Mouse (Mus musculus): ENCODE measurements around the gene Ctsf. TPM values are rescaled to one million over a fixed set of nuclear protein-coding genes. Genes with fewer than 3 reads are reported as not detected.
"Not testable (repeated sequence)": the region's sequence is repeated elsewhere in the genome, so short reads cannot be mapped to it uniquely, and the experiment has no call there.

The Ctsf gene
- polyA plus RNA-seq, 1 experiment from 2014 or later = 52.5 TPM

- WGBS = 80% methylated on average over 6 of the region's 6 CpGs
- Histone ChIP-seq H3K4me1 (replicated peaks) (peaks cover 21% of the 10 kb centered on the region), H3K4me3 (no peak overlapping the region), H3K9me3 (no peaks in the 10 kb centered on the region), H3K27ac (no peak overlapping the region), H3K36me3 (peaks cover 27% of the 10 kb centered on the region), H3K27me3 (ENCODE audit: insufficient read depth, poor library complexity, severe bottlenecking) (peaks cover 8% of the 10 kb centered on the region; the same call in 1 of the 2 replicates)
- DNase-seq (ENCODE audit: low spot score) = no peak
Observed at GRCm38 (mm10) chr19:4859081-4859480, 4.2 kb downstream of the Ctsf start.

- DNase-seq (ENCODE audit: low spot score) = peak; percentile 20
- Histone ChIP-seq H3K4me3 (no peak overlapping the region), H3K9me3 (no peaks in the 10 kb centered on the region), H3K36me3 (peaks cover 22% of the 10 kb centered on the region), H3K27me3 (ENCODE audit: insufficient read depth, poor library complexity, severe bottlenecking) (peaks cover 16% of the 10 kb centered on the region), H3K27ac (no peak overlapping the region), H3K4me1 (replicated peaks) (peaks cover 12% of the 10 kb centered on the region)
- 71% methylated on average over 6 of the region's 6 CpGs for WGBS
Observed at GRCm38 (mm10) chr19:4863048-4863447, 8.1 kb downstream of the Ctsf start.

- Histone ChIP-seq H3K9me3 (no peaks in the 10 kb centered on the region), H3K4me1 (replicated peaks) (peaks cover 13% of the 10 kb centered on the region), H3K27me3 (ENCODE audit: insufficient read depth, poor library complexity, severe bottlenecking) (peaks cover 16% of the 10 kb centered on the region), H3K27ac (no peak overlapping the region), H3K4me3 (peak overlapping the region; percentile 23; the same call in 1 of the 2 replicates), H3K36me3 (peaks cover 12% of the 10 kb centered on the region; the same call in 1 of the 2 replicates)
- DNase-seq (ENCODE audit: low spot score) = no peak
- 8% methylated on average over 17 of the region's 17 CpGs for WGBS
Observed at GRCm38 (mm10) chr19:4865147-4865546, 10.2 kb downstream of the Ctsf start.

GRCm38 (mm10) chr19:4874613-4875012, 19.7 kb downstream of the Ctsf start:
- Histone ChIP-seq H3K4me1 (replicated peaks) (peaks cover 34% of the 10 kb centered on the region), H3K27me3 (ENCODE audit: insufficient read depth, poor library complexity, severe bottlenecking) (peaks cover 12% of the 10 kb centered on the region)
- not testable (repeated sequence) for H3K27ac ChIP-seq; H3K9me3 ChIP-seq; H3K36me3 ChIP-seq; H3K4me3 ChIP-seq; DNase-seq (ENCODE audit: low spot score)
- 84% methylated on average over 1 of the region's 1 CpGs for WGBS

GRCm38 (mm10) chr19:4876241-4876640, 21.3 kb downstream of the Ctsf start:
- no peaks in the 10 kb centered on the region for H3K9me3 ChIP-seq
- DNase-seq (ENCODE audit: low spot score) = no peak
- peaks cover 38% of the 10 kb centered on the region for H3K4me1 ChIP-seq (replicated peaks)
- no peak overlapping the region for H3K27ac ChIP-seq
- no peak overlapping the region for H3K4me3 ChIP-seq
- peaks cover 12% of the 10 kb centered on the region for H3K27me3 ChIP-seq (ENCODE audit: insufficient read depth, poor library complexity, severe bottlenecking)
- WGBS = 73% methylated on average over 3 of the region's 4 CpGs
- no peaks in the 10 kb centered on the region for H3K36me3 ChIP-seq

GRCm38 (mm10) chr19:4876755-4877154, 21.8 kb downstream of the Ctsf start:
- Histone ChIP-seq H3K4me3 (peak overlapping the region; percentile 95; the same call in 1 of the 2 replicates), H3K27me3 (ENCODE audit: insufficient read depth, poor library complexity, severe bottlenecking) (peaks cover 12% of the 10 kb centered on the region), H3K27ac (peak overlapping the region; percentile 88), H3K4me1 (replicated peaks) (peaks cover 38% of the 10 kb centered on the region), H3K36me3 (no peaks in the 10 kb centered on the region), H3K9me3 (no peaks in the 10 kb centered on the region)
- 62% methylated on average over 3 of the region's 3 CpGs for WGBS
- no peak for DNase-seq (ENCODE audit: low spot score)

- H3K27ac ChIP-seq = peak within 1 kb of the TSS; percentile 88
- peaks cover 12% of the 10 kb centered on the region for H3K27me3 ChIP-seq (ENCODE audit: insufficient read depth, poor library complexity, severe bottlenecking)
- WGBS = 2% methylated on average over 17 of the region's 17 CpGs
- H3K4me3 ChIP-seq = peak within 1 kb of the TSS; percentile 95
- H3K4me1 ChIP-seq (replicated peaks) = peaks cover 38% of the 10 kb centered on the region
- no peaks in the 10 kb centered on the region for H3K9me3 ChIP-seq
- no peaks in the 10 kb centered on the region for H3K36me3 ChIP-seq
- DNase-seq (ENCODE audit: low spot score) = no peak
Observed at GRCm38 (mm10) chr19:4877785-4878184, 22.9 kb downstream of the Ctsf start, which contains the start of gene Actn3. TSS of gene Actn3 (minus strand) at chr19:4877909.

GRCm38 (mm10) chr19:4878405-4879323, 23.7 kb downstream of the Ctsf start, which contains the start of gene Zdhhc24:
TSS of gene Zdhhc24 (plus strand) at chr19:4878668.
- H3K27ac ChIP-seq = peak within 1 kb of the TSS; percentile 88
- peak within 1 kb of the TSS; percentile 95 for H3K4me3 ChIP-seq
- WGBS = 1% methylated on average over 52 of the region's 52 CpGs
- peaks cover 12% of the 10 kb centered on the region for H3K27me3 ChIP-seq (ENCODE audit: insufficient read depth, poor library complexity, severe bottlenecking)
- peak; percentile 98 for DNase-seq (ENCODE audit: low spot score)
- H3K9me3 ChIP-seq = no peaks in the 10 kb centered on the region
- H3K4me1 ChIP-seq (replicated peaks) = peaks cover 38% of the 10 kb centered on the region
- peaks cover 4% of the 10 kb centered on the region; the same call in 1 of the 2 replicates for H3K36me3 ChIP-seq

- WGBS = 71% methylated on average over 10 of the region's 10 CpGs
- peaks cover 9% of the 10 kb centered on the region for H3K36me3 ChIP-seq
- no peak for DNase-seq (ENCODE audit: low spot score)
Observed at GRCm38 (mm10) chr19:4879324-4879703, 24.4 kb downstream of the Ctsf start.

GRCm38 (mm10) chr19:4883961-4884360, 29.0 kb downstream of the Ctsf start:
- H3K4me1 ChIP-seq (replicated peaks) = peaks cover 14% of the 10 kb centered on the region
- H3K4me3 ChIP-seq = no peak overlapping the region
- WGBS = 85% methylated on average over 4 of the region's 4 CpGs
- DNase-seq (ENCODE audit: low spot score) = no peak
- H3K36me3 ChIP-seq = peaks cover 10% of the 10 kb centered on the region
- no peaks in the 10 kb centered on the region for H3K9me3 ChIP-seq
- no peaks in the 10 kb centered on the region for H3K27me3 ChIP-seq (ENCODE audit: insufficient read depth, poor library complexity, severe bottlenecking)
- H3K27ac ChIP-seq = no peak overlapping the region

More at GRCm38 (mm10) chr19:4879324-4879703, 24.4 kb downstream of the Ctsf start:
- peaks cover 12% of the 10 kb centered on the region for H3K27me3 ChIP-seq (ENCODE audit: insufficient read depth, poor library complexity, severe bottlenecking)
- H3K27ac ChIP-seq = peak overlapping the region; percentile 88
- H3K4me3 ChIP-seq = peak overlapping the region; percentile 95
- no peaks in the 10 kb centered on the region for H3K9me3 ChIP-seq
- peaks cover 38% of the 10 kb centered on the region for H3K4me1 ChIP-seq (replicated peaks)

- no peaks in the 10 kb centered on the region for H3K4me1 ChIP-seq (replicated peaks)
- 88% methylated on average over 10 of the region's 10 CpGs for WGBS
- H3K4me3 ChIP-seq = no peak overlapping the region
- no peak overlapping the region for H3K27ac ChIP-seq
- peaks cover 56% of the 10 kb centered on the region for H3K36me3 ChIP-seq
- no peaks in the 10 kb centered on the region for H3K9me3 ChIP-seq
- no peak for DNase-seq (ENCODE audit: low spot score)
- H3K27me3 ChIP-seq (ENCODE audit: insufficient read depth, poor library complexity, severe bottlenecking) = no peaks in the 10 kb centered on the region
Observed at GRCm38 (mm10) chr19:4889791-4890190, 34.9 kb downstream of the Ctsf start.

GRCm38 (mm10) chr19:4891798-4892197, 36.9 kb downstream of the Ctsf start:
- H3K27ac ChIP-seq = no peak overlapping the region
- no peak overlapping the region for H3K4me3 ChIP-seq
- no peak for DNase-seq (ENCODE audit: low spot score)
- no peaks in the 10 kb centered on the region for H3K4me1 ChIP-seq (replicated peaks)
- H3K9me3 ChIP-seq = no peaks in the 10 kb centered on the region
- H3K36me3 ChIP-seq = peaks cover 59% of the 10 kb centered on the region
- 89% methylated on average over 3 of the region's 3 CpGs for WGBS
- H3K27me3 ChIP-seq (ENCODE audit: insufficient read depth, poor library complexity, severe bottlenecking) = no peaks in the 10 kb centered on the region
